Mouse (Mus musculus) brain, embryonic 14.5 days (tissue): ENCODE measurements at regions not wholly inside any gene's neighbourhood (a gene's known extent, or its start where the extent isn't known, plus 50 kb on each side); places are given as distances from the start of the nearest gene placed in this dataset.

Source experiments
- CTCF ChIP-seq: fragments of 200-500 bp; IDR thresholded peaks from 2 replicates; pipeline ENCODE4 v1.5.1; 2012; ENCODE audit warnings: inconsistent platforms, mild to moderate bottlenecking, moderate library complexity, borderline replicate concordance; ENCODE audit not compliant: insufficient read depth, insufficient read length; ENCODE audit errors: extremely low read depth
- POLR2A ChIP-seq: fragments of 200-500 bp; IDR thresholded peaks from 2 replicates; pipeline ENCODE4 v1.6.1; 2012; ENCODE audit warnings: mild to moderate bottlenecking, inconsistent platforms, borderline replicate concordance; ENCODE audit not compliant: poor library complexity, insufficient read depth, insufficient read length, severe bottlenecking; ENCODE audit errors: extremely low read depth

- TF ChIP-seq CTCF (no peak), POLR2A (no peak)
Measured at GRCm38 (mm10) chr7:67429008-67429873, 56.6 kb upstream of the Mef2a start.
